Comparison of ENCODE assay signal across 13 mouse cellular contexts in genomic region chr2:126450937-126451302, GRCm38 (mm10). TPM values are rescaled to one million over a fixed set of nuclear protein-coding genes. Genes with fewer than 3 reads are reported as not detected.
DNase-seq lines count a peak whose midpoint lies in the region; ATAC-seq and TF ChIP-seq lines count a peak whose summit lies in the region.
"Had no signal": no experiment of that assay in that cellular context is flagged by ENCODE, and none has a peak within 500 bp of the region (broad histone marks: within the 10 kb centered on the region; RNA-seq: fewer than 3 reads in every experiment).

No protein-coding gene starts in this region.

- no peak overlapping the region for H3K4me3 ChIP-seq in forebrain, embryonic 13.5 days
- no peak overlapping the region for H3K4me3 ChIP-seq in forebrain, postnatal 0 days (ENCODE audit: low read depth, low read length)
- H3K4me3 ChIP-seq in kidney, embryonic 16.5 days (ENCODE audit: low read length): no peak overlapping the region
- H3K4me3 ChIP-seq in hindbrain, embryonic 14.5 days (replicated peaks; ENCODE audit: low read length): no peak overlapping the region
- no peak overlapping the region for H3K4me3 ChIP-seq in neural tube, embryonic 15.5 days (replicated peaks)
- H3K4me3 ChIP-seq: liver, embryonic 13.5 days had no signal

- 74% methylated on average over 7 of the region's 7 CpGs for WGBS in forebrain, embryonic 13.5 days
- WGBS in forebrain, postnatal 0 days: 51% methylated on average over 7 of the region's 7 CpGs
- WGBS in kidney, embryonic 16.5 days: 83% methylated on average over 7 of the region's 7 CpGs
- 46% methylated on average over 7 of the region's 7 CpGs for WGBS in hindbrain, embryonic 14.5 days
- WGBS in neural tube, embryonic 15.5 days: 42% methylated on average over 7 of the region's 7 CpGs

- peak; percentile 33; the same call in 1 of the 2 replicates for ATAC-seq in forebrain, embryonic 13.5 days
- no peak for ATAC-seq in forebrain, postnatal 0 days
- ATAC-seq in kidney, embryonic 16.5 days (ENCODE audit: low FRiP score, low TSS enrichment): no peak
- peak; percentile 48; the same call in 1 of the 2 replicates for ATAC-seq in hindbrain, embryonic 14.5 days (ENCODE audit: low FRiP score)
- peak; percentile 38; the same call in 1 of the 2 replicates for ATAC-seq in neural tube, embryonic 15.5 days (ENCODE audit: low FRiP score)

- no peaks in the 10 kb centered on the region for H3K9me3 ChIP-seq in forebrain, embryonic 13.5 days (replicated peaks)
- no peaks in the 10 kb centered on the region for H3K9me3 ChIP-seq in forebrain, postnatal 0 days (ENCODE audit: low read length)
- H3K9me3 ChIP-seq in kidney, embryonic 16.5 days (ENCODE audit: low read length): no peaks in the 10 kb centered on the region
- H3K9me3 ChIP-seq in hindbrain, embryonic 14.5 days (ENCODE audit: control insufficient read depth, low read length): no peaks in the 10 kb centered on the region
- no peaks in the 10 kb centered on the region for H3K9me3 ChIP-seq in neural tube, embryonic 15.5 days (replicated peaks)
- H3K9me3 ChIP-seq: liver, embryonic 13.5 days had no signal

- H3K27me3 ChIP-seq in forebrain, embryonic 13.5 days: no peaks in the 10 kb centered on the region
- no peaks in the 10 kb centered on the region for H3K27me3 ChIP-seq in forebrain, postnatal 0 days (ENCODE audit: insufficient read depth, low read length)
- no peaks in the 10 kb centered on the region for H3K27me3 ChIP-seq in kidney, embryonic 16.5 days (ENCODE audit: insufficient read depth, low read length)
- no peaks in the 10 kb centered on the region for H3K27me3 ChIP-seq in hindbrain, embryonic 14.5 days (ENCODE audit: control insufficient read depth, insufficient read depth, low read length)
- no peaks in the 10 kb centered on the region for H3K27me3 ChIP-seq in neural tube, embryonic 15.5 days (replicated peaks)
- H3K27me3 ChIP-seq: liver, embryonic 13.5 days had no signal

- no peak overlapping the region for H3K9ac ChIP-seq in forebrain, embryonic 13.5 days
- no peak overlapping the region for H3K9ac ChIP-seq in forebrain, postnatal 0 days
- H3K9ac ChIP-seq in kidney, embryonic 16.5 days (replicated peaks; ENCODE audit: low read length): no peak overlapping the region
- no peak overlapping the region for H3K9ac ChIP-seq in hindbrain, embryonic 14.5 days
- H3K9ac ChIP-seq in neural tube, embryonic 15.5 days (replicated peaks): no peak overlapping the region
- H3K9ac ChIP-seq: liver, embryonic 13.5 days had no signal

- H3K4me1 ChIP-seq in forebrain, embryonic 13.5 days: 0 out of 2 replicates have a peak, but pooled peaks cover 8% of the 10 kb centered on the region
- no peaks in the 10 kb centered on the region for H3K4me1 ChIP-seq in forebrain, postnatal 0 days (ENCODE audit: insufficient read depth)
- no peaks in the 10 kb centered on the region for H3K4me1 ChIP-seq in kidney, embryonic 16.5 days (ENCODE audit: insufficient read depth, low read length)
- H3K4me1 ChIP-seq in hindbrain, embryonic 14.5 days (replicated peaks; ENCODE audit: control insufficient read depth, insufficient read depth, low read length): no peaks in the 10 kb centered on the region
- peaks cover 12% of the 10 kb centered on the region for H3K4me1 ChIP-seq in neural tube, embryonic 15.5 days
- H3K4me1 ChIP-seq: liver, embryonic 13.5 days had no signal

- no peak overlapping the region for H3K4me2 ChIP-seq in forebrain, embryonic 13.5 days
- H3K4me2 ChIP-seq in forebrain, postnatal 0 days (ENCODE audit: low read depth): no peak overlapping the region
- H3K4me2 ChIP-seq in kidney, embryonic 16.5 days (replicated peaks; ENCODE audit: low read depth, low read length): no peak overlapping the region
- no peak overlapping the region; the same call in 1 of the 2 replicates for H3K4me2 ChIP-seq in hindbrain, embryonic 14.5 days (replicated peaks)
- H3K4me2 ChIP-seq in neural tube, embryonic 15.5 days: peak overlapping the region; percentile 31
- H3K4me2 ChIP-seq: liver, embryonic 13.5 days; midbrain, embryonic 11.5 days had no signal

- DNase-seq in forebrain, postnatal 0 days: no peak
- DNase-seq in kidney, postnatal 36 days: no peak
- no peak for DNase-seq in hindbrain, embryonic 14.5 days (ENCODE audit: low spot score)
- DNase-seq in thymus, adult 18-20 months: no peak
- no peak for DNase-seq in right cerebral cortex, postnatal 36 days (ENCODE audit: low spot score in 2 of 2)
- DNase-seq: adrenal gland, adult 8-10 months; kidney, adult 9 months; liver, embryonic 13.5 days; thymus, postnatal 25 days had no signal

- H3K27ac ChIP-seq in forebrain, embryonic 13.5 days: no peak overlapping the region
- no peak overlapping the region for H3K27ac ChIP-seq in forebrain, postnatal 0 days (ENCODE audit: low read depth, low read length)
- H3K27ac ChIP-seq in kidney, embryonic 16.5 days (ENCODE audit: low read length): peak overlapping the region; percentile 34; the same call in 1 of the 2 replicates
- H3K27ac ChIP-seq in hindbrain, embryonic 14.5 days: peak overlapping the region; percentile 40; the same call in 1 of the 2 replicates
- peak overlapping the region; percentile 48; the same call in 1 of the 2 replicates for H3K27ac ChIP-seq in neural tube, embryonic 15.5 days (replicated peaks)
- H3K27ac ChIP-seq: liver, embryonic 13.5 days had no signal

- no peaks in the 10 kb centered on the region for H3K36me3 ChIP-seq in forebrain, embryonic 13.5 days (ENCODE audit: poor library complexity, severe bottlenecking)
- no peaks in the 10 kb centered on the region for H3K36me3 ChIP-seq in forebrain, postnatal 0 days (ENCODE audit: insufficient read depth)
- H3K36me3 ChIP-seq in kidney, embryonic 16.5 days (ENCODE audit: insufficient read depth, low read length): no peaks in the 10 kb centered on the region
- H3K36me3 ChIP-seq in hindbrain, embryonic 14.5 days (replicated peaks; ENCODE audit: control insufficient read depth, insufficient read depth): no peaks in the 10 kb centered on the region
- H3K36me3 ChIP-seq in neural tube, embryonic 15.5 days: no peaks in the 10 kb centered on the region
- H3K36me3 ChIP-seq: liver, embryonic 13.5 days had no signal

- no peak for TF ChIP-seq CTCF in forebrain, postnatal 0 days (IDR thresholded peaks at IDR 0.05; ENCODE audit: low read depth)

RNA-seq across cellular contexts. Expression of gene Atp8b4, which starts 49.6 kb away (rescaled TPM):
- polyA plus RNA-seq in forebrain, embryonic 13.5 days (2015; fragmentation: Nextera tagmentation; extraction: Ambion mirVana): 0.09 TPM in 1 of 2 replicates, not detected in the other
- 0.08 TPM in 1 of 2 replicates, not detected in the other for total RNA-seq in forebrain, postnatal 0 days (2014; rRNA removed)
- 0.03 and 0.11 TPM in 2 replicates for polyA plus RNA-seq in forebrain, postnatal 0 days (2015; fragmentation: Nextera tagmentation; extraction: Ambion mirVana)
- 0.18 and 0.21 TPM in 2 replicates for polyA plus RNA-seq in kidney, embryonic 16.5 days (2015; fragmentation: Nextera tagmentation; extraction: Ambion mirVana)
- 0.08 TPM in 1 of 2 replicates, not detected in the other for polyA plus RNA-seq in hindbrain, embryonic 14.5 days (2014; fragmentation: Nextera tagmentation; extraction: Ambion mirVana)
- 0.08 and 3.3 TPM in 2 replicates for polyA plus RNA-seq in neural tube, embryonic 15.5 days (2015; fragmentation: Nextera tagmentation; extraction: Ambion mirVana)

Comparison
In these comparisons a context has a peak if more than half of its experiments do, and no peak if none do; other contexts are left out.
1. ATAC-seq: peak in forebrain, embryonic 13.5 days (single experiment), hindbrain, embryonic 14.5 days (single experiment) and neural tube, embryonic 15.5 days (single experiment); none in forebrain, postnatal 0 days (single experiment) and kidney, embryonic 16.5 days (single experiment).
2. H3K27ac ChIP-seq: peak in kidney, embryonic 16.5 days (single experiment), hindbrain, embryonic 14.5 days (single experiment) and neural tube, embryonic 15.5 days (single experiment); none in forebrain, embryonic 13.5 days (single experiment) and forebrain, postnatal 0 days (single experiment).